Mouse (Mus musculus) hindbrain, embryonic 14.5 days (tissue): ENCODE measurements around the gene Flcn. TPM values are rescaled to one million over a fixed set of nuclear protein-coding genes. Genes with fewer than 3 reads are reported as not detected.
"Not testable (repeated sequence)": the region's sequence is repeated elsewhere in the genome, so short reads cannot be mapped to it uniquely, and the experiment has no call there.

Experiments
- ATAC-seq: fragments of 200-750 bp; cut with Nextera tagmentation; 2 replicates; pipeline ENCODE4 v1.8.0; 2017; ENCODE audit warnings: moderate number of reproducible peaks, mild to moderate bottlenecking, moderate TSS enrichment, moderate library complexity; ENCODE audit not compliant: low FRiP score
- DNase-seq: peaks from one replicate; pipeline ENCODE4 v3.0.0-alpha.2; 2015; ENCODE audit warnings: low spot score
- H3K27ac ChIP-seq: fragments of 300-500 bp; sonication (generic); 2 replicates; pipeline ENCODE4 v1.5.1; 2014; ENCODE audit warnings: mild to moderate bottlenecking, moderate library complexity
- H3K27me3 ChIP-seq: fragments of 300-500 bp; sonication (generic); 2 replicates; pipeline ENCODE4 v1.6.1; 2014; ENCODE audit warnings: mild to moderate bottlenecking, low read length, mixed read lengths; ENCODE audit not compliant: control insufficient read depth, insufficient read depth
- H3K36me3 ChIP-seq: fragments of 300-500 bp; sonication (generic); replicated peaks from 2 replicates; pipeline ENCODE4 v1.6.1; 2014; ENCODE audit not compliant: control insufficient read depth, insufficient read depth
- H3K4me1 ChIP-seq: fragments of 300-500 bp; sonication (generic); replicated peaks from 2 replicates; pipeline ENCODE4 v1.6.1; 2014; ENCODE audit warnings: antibody characterized with exemption, low read length, mixed read lengths; ENCODE audit not compliant: control insufficient read depth, insufficient read depth
- H3K4me2 ChIP-seq: fragments of 300-500 bp; sonication (generic); replicated peaks from 2 replicates; pipeline ENCODE4 v1.6.1; 2014; ENCODE audit warnings: mild to moderate bottlenecking, moderate library complexity
- H3K4me3 ChIP-seq: fragments of 300-500 bp; sonication (generic); replicated peaks from 2 replicates; pipeline ENCODE4 v1.5.1; 2014; ENCODE audit warnings: mild to moderate bottlenecking, low read length
- H3K9ac ChIP-seq: fragments of 300-500 bp; sonication (generic); 2 replicates; pipeline ENCODE4 v1.6.1; 2014
- H3K9me3 ChIP-seq: fragments of 300-500 bp; sonication (generic); 2 replicates; pipeline ENCODE4 v1.6.1; 2016; ENCODE audit warnings: low read length; ENCODE audit not compliant: control insufficient read depth
- WGBS: fragments of 180-500 bp; shearing (Covaris S2); extraction: QIAGEN DNeasy Blood & Tissue Kit; methylation state at CpG from one replicate; pipeline ENCODE4 v1.1.7; 2014; 5-methylcytosine and 5-hydroxymethylcytosine counted together
- polyA plus RNA-seq: library from polyadenylated mRNA; unstranded; fragments of >200 nt; fragmentation: Nextera tagmentation; extraction: Ambion mirVana; gene quantifications from 2 replicates; pipeline ENCODE4 v1.2.1, GENCODE M21; 2014

The Flcn gene
- polyA plus RNA-seq, 1 experiment from 2014 or later = 35.9 TPM

- H3K36me3 ChIP-seq = peaks cover 47% of the 10 kb centered on the region
- peak overlapping the region; percentile 78; the same call in 1 of the 2 replicates for H3K4me2 ChIP-seq
- not testable (repeated sequence) for H3K9me3 ChIP-seq, H3K27me3 ChIP-seq, DNase-seq, ATAC-seq, H3K27ac ChIP-seq
- 0 out of 2 replicates have a peak overlapping the region, but pooled peaks have one; percentile 88 for H3K4me3 ChIP-seq
- WGBS = no CpG with 5 or more reads among the region's 1 CpGs
- H3K9ac ChIP-seq = peak overlapping the region; percentile 94; the same call in 1 of the 2 replicates
- peaks cover 24% of the 10 kb centered on the region for H3K4me1 ChIP-seq
Observed at GRCm38 (mm10) chr11:59837789-59838188, 28.0 kb upstream of the Flcn start.

- no peak overlapping the region for H3K9ac ChIP-seq
- no peaks in the 10 kb centered on the region for H3K4me1 ChIP-seq
- no peak overlapping the region for H3K4me2 ChIP-seq
- H3K36me3 ChIP-seq = peaks cover 100% of the 10 kb centered on the region
- no peaks in the 10 kb centered on the region for H3K9me3 ChIP-seq
- no peak for ATAC-seq
- no peak overlapping the region for H3K4me3 ChIP-seq
- H3K27me3 ChIP-seq = no peaks in the 10 kb centered on the region
- WGBS = 89% methylated on average over 3 of the region's 3 CpGs
- DNase-seq = no peak
- H3K27ac ChIP-seq = no peak overlapping the region
Observed at GRCm38 (mm10) chr11:59821625-59822024, 11.8 kb upstream of the Flcn start.

- no peak overlapping the region for H3K4me3 ChIP-seq
- WGBS = 95% methylated on average over 3 of the region's 3 CpGs
- no peaks in the 10 kb centered on the region for H3K27me3 ChIP-seq
- no peaks in the 10 kb centered on the region for H3K9me3 ChIP-seq
- H3K4me1 ChIP-seq = no peaks in the 10 kb centered on the region
- H3K4me2 ChIP-seq = no peak overlapping the region
- DNase-seq (no peak), ATAC-seq (no peak)
- H3K9ac ChIP-seq = no peak overlapping the region
- H3K36me3 ChIP-seq = peaks cover 72% of the 10 kb centered on the region
- no peak overlapping the region for H3K27ac ChIP-seq
Observed at GRCm38 (mm10) chr11:59817916-59818315, 8.1 kb upstream of the Flcn start.

GRCm38 (mm10) chr11:59815482-59816065 is 5.8 kb upstream of the Flcn start:
- no peak overlapping the region for H3K27ac ChIP-seq
- DNase-seq = no peak
- no peak overlapping the region for H3K4me2 ChIP-seq
- no peaks in the 10 kb centered on the region for H3K9me3 ChIP-seq
- H3K4me1 ChIP-seq = no peaks in the 10 kb centered on the region
- peaks cover 48% of the 10 kb centered on the region for H3K36me3 ChIP-seq
- H3K9ac ChIP-seq = no peak overlapping the region
- ATAC-seq = no peak
- no peak overlapping the region for H3K4me3 ChIP-seq
- 95% methylated on average over 6 of the region's 6 CpGs for whole genome bisulfite sequencing
- no peaks in the 10 kb centered on the region for H3K27me3 ChIP-seq

GRCm38 (mm10) chr11:59814936-59815335 is 5.1 kb upstream of the Flcn start:
- H3K36me3 ChIP-seq = peaks cover 42% of the 10 kb centered on the region
- no peak overlapping the region for H3K4me2 ChIP-seq
- H3K9ac ChIP-seq = no peak overlapping the region
- no peak overlapping the region for H3K27ac ChIP-seq
- 94% methylated on average over 6 of the region's 6 CpGs for WGBS
- H3K4me1 ChIP-seq = no peaks in the 10 kb centered on the region
- H3K9me3 ChIP-seq = no peaks in the 10 kb centered on the region
- no peak for DNase-seq
- H3K27me3 ChIP-seq = no peaks in the 10 kb centered on the region
- H3K4me3 ChIP-seq = no peak overlapping the region
- ATAC-seq = no peak

- H3K9ac ChIP-seq = no peak overlapping the region
- 69% methylated on average over 1 of the region's 1 CpGs for WGBS
- no peak overlapping the region for H3K4me3 ChIP-seq
Observed at GRCm38 (mm10) chr11:59814311-59814710, 4.5 kb upstream of the Flcn start.

GRCm38 (mm10) chr11:59813276-59813675 is 3.5 kb upstream of the Flcn start:
- Histone ChIP-seq H3K4me3 (no peak overlapping the region), H3K27ac (no peak overlapping the region), H3K36me3 (peaks cover 25% of the 10 kb centered on the region), H3K4me1 (peaks cover 7% of the 10 kb centered on the region), H3K9ac (no peak overlapping the region), H3K9me3 (no peaks in the 10 kb centered on the region), H3K27me3 (no peaks in the 10 kb centered on the region), H3K4me2 (no peak overlapping the region)
- WGBS = 89% methylated on average over 3 of the region's 3 CpGs
- no peak for DNase-seq
- ATAC-seq = no peak

More at GRCm38 (mm10) chr11:59814311-59814710, 4.5 kb upstream of the Flcn start:
- no peaks in the 10 kb centered on the region for H3K4me1 ChIP-seq
- H3K36me3 ChIP-seq = peaks cover 36% of the 10 kb centered on the region
- H3K4me2 ChIP-seq = no peak overlapping the region
- ATAC-seq = no peak
- H3K27ac ChIP-seq = no peak overlapping the region
- no peak for DNase-seq
- H3K27me3 ChIP-seq = no peaks in the 10 kb centered on the region
- no peaks in the 10 kb centered on the region for H3K9me3 ChIP-seq

- no peaks in the 10 kb centered on the region for H3K9me3 ChIP-seq
- H3K36me3 ChIP-seq = peaks cover 22% of the 10 kb centered on the region
- ATAC-seq = no peak
- 79% methylated on average over 4 of the region's 4 CpGs for WGBS
- peaks cover 9% of the 10 kb centered on the region for H3K4me1 ChIP-seq
- H3K4me3 ChIP-seq = 0 out of 2 replicates have a peak overlapping the region, but pooled peaks have one; percentile 62
- no peak for DNase-seq
- H3K27me3 ChIP-seq = no peaks in the 10 kb centered on the region
- no peak overlapping the region for H3K9ac ChIP-seq
- no peak overlapping the region for H3K4me2 ChIP-seq
- H3K27ac ChIP-seq = 0 out of 2 replicates have a peak overlapping the region, but pooled peaks have one; percentile 96
Observed at GRCm38 (mm10) chr11:59811211-59811610, 1.4 kb upstream of the Flcn start.

- Histone ChIP-seq H3K4me2 (peak overlapping the region; percentile 69), H3K36me3 (peaks cover 24% of the 10 kb centered on the region), H3K4me1 (peaks cover 9% of the 10 kb centered on the region), H3K4me3 (peak overlapping the region; percentile 62), H3K27ac (peak overlapping the region; percentile 96), H3K9me3 (no peaks in the 10 kb centered on the region), H3K9ac (peak overlapping the region; percentile 78), H3K27me3 (no peaks in the 10 kb centered on the region)
- DNase-seq = no peak
- WGBS = 66% methylated on average over 14 of the region's 14 CpGs
- no peak; the same call in 1 of the 2 replicates for ATAC-seq
Observed at GRCm38 (mm10) chr11:59810480-59811158, 803 bp upstream of the Flcn start.
